Mouse (Mus musculus) layer of hippocampus, adult 6 months (tissue): Measurements from ENCODE around the gene Zfp953. TPM values are rescaled to one million over a fixed set of nuclear protein-coding genes. Genes with fewer than 3 reads are reported as not detected.

Source experiments
- long read RNA-seq, 2 experiments: library from polyadenylated mRNA; unstranded; transcript quantifications; one replicate each; pipeline ENCODE4 v2.0.0; 2019 to 2020
- polyA plus RNA-seq: library from polyadenylated mRNA; unstranded; fragments of <200 nt; fragmentation: Nextera tagmentation; gene quantifications from 2 replicates; pipeline ENCODE4 v1.2.3, GENCODE M21; 2021

Zfp953 gene
- polyA plus RNA-seq = 0.18 and 0.21 TPM in 2 replicates
- long read RNA-seq, experiment 1 = 0 reads
- long read RNA-seq, experiment 2, full-length matches to known transcripts = 1 of 1 reads
- long read RNA-seq, experiment 2, partial matches to known transcripts = 0 of 1 reads
- long read RNA-seq, experiment 2, other reads (novel, unspliced or antisense) = 0 of 1 reads

DNA sequence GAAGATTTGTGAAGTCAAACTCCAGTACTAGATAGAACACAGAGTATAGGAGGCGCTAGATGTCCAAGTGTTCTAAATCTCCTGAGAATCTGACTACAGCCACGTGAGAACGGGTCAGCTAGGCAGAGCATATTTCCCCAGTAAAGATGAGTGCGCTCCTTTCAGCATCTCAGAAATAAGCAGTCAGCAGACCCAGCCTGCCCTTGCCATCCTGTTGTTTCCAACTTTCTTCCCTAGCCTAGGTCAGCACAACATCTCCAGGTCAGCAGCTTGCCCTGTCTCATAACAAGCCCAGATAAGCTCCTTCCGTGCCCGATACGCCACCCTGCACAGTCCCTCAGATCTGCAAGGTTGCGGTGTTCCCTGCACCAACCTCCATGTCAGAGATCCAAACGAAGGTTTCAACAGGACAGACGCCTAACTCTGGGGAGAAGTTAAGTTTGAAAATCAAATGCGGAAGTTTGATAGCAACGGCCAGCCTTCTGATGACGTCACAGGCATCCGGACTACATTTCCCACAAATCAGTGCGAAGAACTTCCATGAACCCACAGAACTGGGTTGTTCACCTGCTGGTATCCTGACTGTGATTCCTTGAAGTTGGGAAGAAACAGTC, at the start of gene Zfp953, which contains the start of gene Gm28044:
Gene Zfp953 (minus strand): TSS at position 475 of the 614 bp plus-strand sequence.
Gene Gm28044 (minus strand): TSS at position 406 of the 614 bp plus-strand sequence.

DNA sequence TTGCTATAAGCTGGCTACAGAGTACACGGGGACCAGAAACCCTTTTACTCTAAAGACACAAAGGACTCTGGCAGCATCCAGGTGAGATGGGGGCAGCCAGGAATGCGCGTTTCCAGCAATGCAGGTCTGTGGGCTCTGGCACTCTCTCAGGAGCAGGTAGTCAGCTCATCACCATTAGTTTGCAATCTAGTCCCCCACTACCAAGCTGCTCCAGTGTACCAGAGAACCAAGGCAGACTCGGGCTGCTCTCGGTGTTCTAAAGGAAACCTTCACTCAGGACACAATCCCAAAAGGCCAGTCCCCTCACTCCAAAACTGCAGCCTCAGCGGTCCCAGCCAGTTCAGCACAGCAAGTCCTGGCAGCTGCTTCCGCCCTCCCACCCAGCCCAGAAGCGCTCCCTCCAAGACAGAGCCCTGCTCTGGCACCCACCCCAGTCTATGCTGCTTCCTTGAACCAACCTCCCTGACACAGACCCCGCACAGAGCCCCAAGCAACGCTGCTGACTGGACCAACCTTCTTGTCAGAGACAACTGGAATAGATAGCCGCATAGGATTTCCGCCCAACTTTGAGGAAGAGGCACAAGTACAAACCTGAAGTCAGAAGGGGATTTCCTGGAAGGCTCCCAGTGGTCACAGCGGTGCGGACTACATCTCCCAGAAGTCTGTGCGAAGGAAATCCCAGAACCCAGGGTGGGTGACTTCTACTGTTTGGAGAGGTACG, 38.9 kb upstream of the Zfp953 start, which contains the start of gene Zfp429:
Gene Zfp429 (minus strand): TSS at position 637 of the 721 bp plus-strand sequence.

DNA sequence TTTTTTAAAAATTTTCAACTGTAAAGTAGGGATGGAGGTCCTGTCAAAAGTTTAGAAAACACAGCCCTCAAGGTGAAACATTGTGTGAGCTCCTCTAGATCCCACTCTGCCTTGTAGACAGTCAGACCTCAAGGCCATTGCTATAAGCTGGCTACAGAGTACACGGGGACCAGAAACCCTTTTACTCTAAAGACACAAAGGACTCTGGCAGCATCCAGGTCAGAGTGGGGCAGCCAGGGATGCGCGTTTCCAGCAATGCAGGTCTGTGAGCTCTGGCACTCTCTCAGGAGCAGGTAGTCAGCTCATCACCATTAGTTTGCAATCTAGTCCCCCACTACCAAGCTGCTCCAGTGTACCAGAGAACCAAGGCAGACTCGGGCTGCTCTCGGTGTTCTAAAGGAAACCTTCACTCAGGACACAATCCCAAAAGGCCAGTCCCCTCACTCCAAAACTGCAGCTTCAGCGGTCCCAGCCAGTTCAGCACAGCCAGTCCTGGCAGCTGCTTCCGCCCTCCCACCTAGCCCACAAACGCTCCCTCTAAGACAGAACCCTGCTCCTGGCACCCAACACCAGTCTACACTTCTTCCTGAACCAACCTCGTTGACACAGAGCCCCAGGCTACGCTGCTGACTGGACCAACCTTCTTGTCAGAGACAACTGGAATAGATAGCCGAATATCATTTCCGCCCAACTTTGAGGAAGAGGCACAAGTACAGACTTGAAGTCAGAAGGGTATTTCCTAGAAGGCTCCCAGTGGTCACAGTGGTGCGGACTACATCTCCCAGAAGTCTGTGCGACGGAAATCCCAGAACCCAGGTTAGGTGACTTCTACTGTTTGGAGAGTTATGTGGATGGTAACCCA, 14.9 kb upstream of the Zfp953 start, which contains the start of the genes Gm28041 and Zfp456:
Gene Gm28041 (minus strand): TSS at position 684 of the 862 bp plus-strand sequence.
Gene Zfp456 (minus strand): TSS at position 761 of the 862 bp plus-strand sequence.

DNA sequence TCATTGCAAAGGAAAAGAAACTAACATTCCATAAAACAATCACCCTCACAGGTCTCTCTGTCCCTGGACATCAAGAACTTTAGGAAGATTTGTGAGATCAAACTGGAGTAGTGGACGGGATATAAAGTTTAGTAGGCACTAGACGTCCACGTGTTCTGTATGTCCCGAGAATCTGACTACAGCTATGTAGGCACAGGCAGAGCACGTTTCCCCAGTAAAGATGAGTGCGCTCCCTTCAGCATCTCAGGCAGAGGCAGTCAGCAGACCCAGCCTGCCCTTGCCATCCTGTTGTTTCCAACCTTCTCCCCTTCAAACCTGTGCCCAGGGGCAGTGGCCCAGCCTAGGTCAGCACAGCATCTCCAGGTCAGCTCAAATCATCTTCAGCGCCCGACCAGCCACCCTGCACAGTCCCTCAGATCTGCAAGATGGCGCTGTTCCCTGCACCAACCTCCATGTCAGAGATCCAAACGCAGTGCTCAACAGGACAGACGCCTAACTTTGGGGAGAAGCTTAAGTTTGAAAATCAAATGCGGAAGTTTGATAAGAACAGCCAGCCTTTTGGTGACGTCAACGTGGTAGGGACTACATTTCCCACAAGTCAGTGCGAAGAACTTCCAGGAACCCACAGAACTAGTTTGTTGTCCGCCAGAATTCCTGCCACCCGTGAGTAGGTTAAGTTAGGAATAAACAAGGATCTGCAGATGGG, 28.2 kb downstream of the Zfp953 start, which contains the start of gene Zfp595:
Gene Zfp595 (minus strand): TSS at position 552 of the 706 bp plus-strand sequence.

DNA sequence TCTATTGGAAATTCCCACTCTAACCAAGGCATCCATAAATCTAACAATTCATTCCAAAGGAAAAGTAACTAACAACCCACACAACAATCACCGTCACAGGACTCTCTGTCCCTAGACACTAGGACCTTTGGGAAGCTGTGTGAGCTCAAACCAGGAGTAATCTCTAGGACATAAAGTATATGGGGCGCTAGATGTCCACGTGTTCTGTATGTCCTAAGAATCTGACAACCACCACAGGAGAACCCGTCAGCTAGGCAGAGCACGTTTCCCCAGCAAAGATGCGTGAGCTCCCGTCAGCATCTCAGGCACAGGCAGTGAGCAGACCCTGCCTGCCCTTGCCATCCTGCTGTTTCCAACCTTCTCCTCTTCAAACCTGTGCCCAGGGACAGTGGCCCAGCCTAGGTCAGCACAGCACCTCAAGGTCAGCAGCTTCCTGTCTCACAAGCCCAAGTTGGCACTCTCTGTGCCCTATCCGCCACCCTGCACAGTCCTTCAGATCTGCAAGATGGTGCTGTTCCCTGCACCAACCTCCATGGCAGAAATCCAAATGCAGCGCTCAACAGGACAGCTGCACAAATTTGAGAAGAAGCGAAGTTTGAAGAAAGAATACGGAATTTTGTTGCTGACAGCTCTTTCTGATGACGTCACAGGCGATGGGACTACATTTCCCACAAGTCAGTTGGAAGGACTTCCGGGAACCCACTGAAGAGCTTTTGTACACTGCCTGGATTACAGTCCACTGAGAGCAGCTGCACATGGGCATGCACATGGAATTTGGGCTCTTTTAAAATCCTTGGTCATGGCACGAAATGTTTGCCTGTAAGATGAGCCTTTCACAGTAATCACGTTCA, 54.4 kb downstream of the Zfp953 start, which contains the start of gene Zfp457:
Gene Zfp457 (minus strand): TSS at position 664 of the 851 bp plus-strand sequence.

Other genes starting within 250 kb of the Zfp953 start
- gene Rslcan18, start 244.3 kb downstream of the Zfp953 start, polyA plus RNA-seq = 0.09 TPM in 1 of 2 replicates, not detected in the other
- gene Zfp759, start 238.9 kb downstream of the Zfp953 start, polyA plus RNA-seq = 1.4 and 1.8 TPM in 2 replicates
- gene Rsl1, start 187.4 kb downstream of the Zfp953 start, polyA plus RNA-seq = 1.5 and 2.0 TPM in 2 replicates
- gene Zfp455, start 166.1 kb downstream of the Zfp953 start, polyA plus RNA-seq = 0.87 and 1.0 TPM in 2 replicates
- 2.7 TPM in 2 replicates for gene Zfp458, start 82.1 kb downstream of the Zfp953 start, polyA plus RNA-seq
- gene Zfp457, start 54.1 kb downstream of the Zfp953 start, polyA plus RNA-seq = 0.26 and 0.28 TPM in 2 replicates
- gene Zfp595, start 28.0 kb downstream of the Zfp953 start, polyA plus RNA-seq = 0.54 and 0.89 TPM in 2 replicates
- gene Gm28044, start 69 bp downstream of the Zfp953 start, polyA plus RNA-seq = 0.56 TPM in 1 of 2 replicates, not detected in the other
- 0.48 TPM in 1 of 2 replicates, not detected in the other for gene Gm28041, start 15.1 kb upstream of the Zfp953 start, polyA plus RNA-seq
- gene Zfp456, start 15.2 kb upstream of the Zfp953 start, polyA plus RNA-seq = 0.30 and 0.43 TPM in 2 replicates
- gene Zfp429, start 39.2 kb upstream of the Zfp953 start, polyA plus RNA-seq = 1.0 and 2.2 TPM in 2 replicates
- gene Zfp459, start 60.8 kb upstream of the Zfp953 start, polyA plus RNA-seq = 0.68 and 1.3 TPM in 2 replicates
- gene Zfp874a, start 91.0 kb upstream of the Zfp953 start, polyA plus RNA-seq = 5.8 and 7.5 TPM in 2 replicates
- gene Zfp874b, start 123.7 kb upstream of the Zfp953 start, polyA plus RNA-seq = 2.0 and 5.7 TPM in 2 replicates
- 4.1 and 5.1 TPM in 2 replicates for gene Zfp58, start 139.9 kb upstream of the Zfp953 start, polyA plus RNA-seq
- gene Gm26965, start 165.5 kb upstream of the Zfp953 start, polyA plus RNA-seq = not detected in 2 replicates
- 38.7 and 41.4 TPM in 2 replicates for gene Zfp87, start 165.6 kb upstream of the Zfp953 start, polyA plus RNA-seq
- 5.4 and 6.0 TPM in 2 replicates for gene Zfp748, start 193.2 kb upstream of the Zfp953 start, polyA plus RNA-seq
- 2.2 and 2.7 TPM in 2 replicates for gene Zfp729b, start 249.1 kb upstream of the Zfp953 start, polyA plus RNA-seq